Comparison of ENCODE assay signal across 20 mouse cellular contexts in the genomic region with DNA sequence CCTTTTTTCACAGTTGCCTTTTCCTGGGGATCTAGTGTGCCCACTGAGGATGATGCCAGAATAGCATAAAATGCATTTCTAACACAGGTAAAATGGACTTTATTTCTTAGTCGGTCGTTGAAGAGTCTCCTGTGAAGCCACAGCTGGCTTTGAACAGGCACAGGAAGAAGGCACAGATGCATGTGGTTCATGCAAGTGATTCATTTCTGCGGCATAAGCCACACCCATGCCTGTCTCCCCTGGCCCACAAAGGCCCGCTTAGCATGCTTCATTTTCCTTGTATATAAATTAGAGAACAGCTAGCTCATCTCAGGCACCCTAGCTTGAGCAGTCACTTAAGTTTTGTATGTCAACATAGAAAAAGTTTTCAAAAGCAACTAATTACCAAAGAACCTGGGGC.
A peak's percentile ranks its signal among the peaks of the same experiment; 100 is the strongest.
DNase-seq lines count a peak whose midpoint lies in the region; TF ChIP-seq lines count a peak whose summit lies in the region.
"Had no signal": no experiment of that assay in that cellular context is flagged by ENCODE, and none has a peak within 500 bp of the region (broad histone marks: within the 10 kb centered on the region; RNA-seq: fewer than 3 reads in every experiment).

No protein-coding gene starts in this region.

- TF ChIP-seq CTCF in lung, adult 2 months (IDR thresholded peaks at IDR 0.05; ENCODE audit: insufficient read depth, low read length), result no peak

- no peak for TF ChIP-seq POLR2A in myocyte (IDR thresholded peaks at IDR 0.05; ENCODE audit: insufficient read length, low read depth)
- TF ChIP-seq POLR2A in lung, adult 2 months (IDR thresholded peaks at IDR 0.05; ENCODE audit: borderline replicate concordance, extremely low read depth, low read depth, low read length), result no peak

- peak; percentile 49 for DNase-seq in CD4-positive helper T cell, adult 2 months (ENCODE audit: low read depth, low spot score)
- DNase-seq in CD8-positive naive resting alpha-beta T cell, adult 2 months (ENCODE audit: low read depth in 2 of 2, low spot score in 2 of 2), result peak; percentile 2 to 35
- peak; percentile 69 for DNase-seq in thymus, postnatal 14 days
- DNase-seq in right cerebral cortex, postnatal 36 days (ENCODE audit: low spot score in 2 of 2), result no peak
- no peak for DNase-seq in cerebellum, postnatal 10 days
- no peak for DNase-seq in lung, adult 2 months
- DNase-seq: adrenal gland, adult 2 months; cerebellum, adult 11 months; cerebellum, postnatal 25 days; embryo, embryonic 11 days; gastrocnemius, postnatal 36 days; kidney, postnatal 36 days; liver, embryonic 13.5 days; lung, embryonic 14.5 days had no signal

- H3K4me1 ChIP-seq in lung, adult 2 months (ENCODE audit: control insufficient read depth, insufficient read depth, low read length), result no peaks in the 10 kb centered on the region
- H3K4me1 ChIP-seq: liver, embryonic 13.5 days; midbrain, embryonic 12.5 days had no signal

- no peaks in the 10 kb centered on the region for H3K27me3 ChIP-seq in myocyte (ENCODE audit: control insufficient read depth, insufficient read depth, insufficient read length)
- H3K27me3 ChIP-seq: embryonic facial prominence, embryonic 13.5 days; forebrain, embryonic 12.5 days; liver, embryonic 13.5 days; midbrain, embryonic 12.5 days; neural tube, embryonic 13.5 days had no signal

- H3ac ChIP-seq in myocyte (ENCODE audit: control insufficient read depth, insufficient read length), result no peak overlapping the region

- H3K4me3 ChIP-seq in myocyte, result no peak overlapping the region
- no peak overlapping the region for H3K4me3 ChIP-seq in lung, adult 2 months (replicated peaks; ENCODE audit: extremely low read depth, low read depth, low read length)
- H3K4me3 ChIP-seq: embryonic facial prominence, embryonic 13.5 days; erythroblast, embryonic 14.5 days; forebrain, embryonic 12.5 days; liver, embryonic 13.5 days; midbrain, embryonic 12.5 days; neural tube, embryonic 13.5 days had no signal

- no peak overlapping the region for H3K4me2 ChIP-seq in myocyte (ENCODE audit: low read depth)
- H3K4me2 ChIP-seq: embryonic facial prominence, embryonic 13.5 days; forebrain, embryonic 12.5 days; liver, embryonic 13.5 days; lung, embryonic 14.5 days; midbrain, embryonic 12.5 days; neural tube, embryonic 13.5 days had no signal

- 64% methylated on average over 4 of the region's 4 CpGs for WGBS in lung, adult 2 months

- H3K79me2 ChIP-seq in myocyte (ENCODE audit: control insufficient read depth, insufficient read depth), result no peaks in the 10 kb centered on the region

- no peaks in the 10 kb centered on the region for H3K36me3 ChIP-seq in myocyte (ENCODE audit: control insufficient read depth, insufficient read depth)
- H3K36me3 ChIP-seq: embryonic facial prominence, embryonic 13.5 days; forebrain, embryonic 12.5 days; liver, embryonic 13.5 days; midbrain, embryonic 12.5 days; neural tube, embryonic 13.5 days had no signal

TF ChIP-seq in myocyte, 11 proteins besides CTCF, POLR2A, EP300 and RAD21:
- no peak for TF ChIP-seq POLR2AphosphoS2 (IDR thresholded peaks at IDR 0.05; ENCODE audit: insufficient read length, low read depth)
- TF ChIP-seq SRF (IDR thresholded peaks at IDR 0.05; ENCODE audit: control insufficient read depth, insufficient read length, low read depth), result no peak
- peak in 2 of 3 experiments; percentile 33 to 60 for TF ChIP-seq MYOD1 (IDR thresholded peaks at IDR 0.05; ENCODE audit: control insufficient read depth in 1 of 3, insufficient read length in 2 of 3, low read depth in 2 of 3)
- TF ChIP-seq TCF12 (IDR thresholded peaks at IDR 0.05; ENCODE audit: insufficient read depth, poor library complexity, severe bottlenecking), result no peak
- no peak for TF ChIP-seq MAX (IDR thresholded peaks at IDR 0.05; ENCODE audit: low read depth)
- TF ChIP-seq TCF3 (IDR thresholded peaks at IDR 0.05; ENCODE audit: insufficient read length, low read depth), result no peak
- no peak for TF ChIP-seq CEBPB (IDR thresholded peaks at IDR 0.05; ENCODE audit: insufficient read depth, poor library complexity, severe bottlenecking)
- TF ChIP-seq USF1 (IDR thresholded peaks at IDR 0.05; ENCODE audit: low read depth), result no peak
- TF ChIP-seq E2F4 (IDR thresholded peaks at IDR 0.05; ENCODE audit: insufficient read depth), result no peak
- TF ChIP-seq REST (IDR thresholded peaks at IDR 0.05; ENCODE audit: insufficient read depth, insufficient read length), result no peak
- TF ChIP-seq MYOG (IDR thresholded peaks at IDR 0.05; ENCODE audit: control insufficient read depth in 1 of 3, insufficient read depth in 1 of 3, insufficient read length in 2 of 3, low read depth in 2 of 3), result peak in 1 of 3 experiments; percentile 63

Comparison
In these comparisons a context has a peak if more than half of its experiments do, and no peak if none do; other contexts are left out.
1. DNase-seq: peak in CD4-positive helper T cell, adult 2 months (single experiment), CD8-positive naive resting alpha-beta T cell, adult 2 months (2 of 2) and thymus, postnatal 14 days (single experiment); none in right cerebral cortex, postnatal 36 days (0 of 2), cerebellum, postnatal 10 days (0 of 2) and lung, adult 2 months (single experiment).